Mouse (Mus musculus) stomach, embryonic 14.5 days (tissue): ENCODE data around the gene Hes7. TPM values are rescaled to one million over a fixed set of nuclear protein-coding genes. Genes with fewer than 3 reads are reported as not detected.

Experiments used
- ATAC-seq: fragments of 200-750 bp; cut with Nextera tagmentation; 2 replicates; pipeline ENCODE4 v1.8.0; 2017; ENCODE audit warnings: low read depth, moderate TSS enrichment; ENCODE audit not compliant: insufficient number of reproducible peaks, insufficient read depth, low FRiP score
- H3K27ac ChIP-seq: fragments of 300-500 bp; sonication (generic); 2 replicates; pipeline ENCODE4 v1.5.1; 2014; ENCODE audit warnings: mild to moderate bottlenecking, low read length, moderate library complexity, mixed read lengths
- H3K27me3 ChIP-seq: fragments of 300-500 bp; sonication (generic); 2 replicates; pipeline ENCODE4 v1.6.1; 2014; ENCODE audit warnings: low read length, control low read depth, mixed read lengths; ENCODE audit not compliant: control insufficient read depth, insufficient read depth
- H3K36me3 ChIP-seq: fragments of 300-500 bp; sonication (generic); 2 replicates; pipeline ENCODE4 v1.6.1; 2014; ENCODE audit warnings: mild to moderate bottlenecking, control low read depth, low read length, moderate library complexity, mixed read lengths; ENCODE audit not compliant: control insufficient read depth, insufficient read depth
- H3K4me1 ChIP-seq: fragments of 300-500 bp; sonication (generic); 2 replicates; pipeline ENCODE4 v1.6.1; 2014; ENCODE audit warnings: low read length, control low read depth, mixed read lengths; ENCODE audit not compliant: control insufficient read depth, insufficient read depth
- H3K4me2 ChIP-seq: fragments of 300-500 bp; sonication (generic); replicated peaks from 2 replicates; pipeline ENCODE4 v1.6.1; 2014; ENCODE audit warnings: low read depth, low read length, control low read depth
- H3K4me3 ChIP-seq: fragments of 300-500 bp; sonication (generic); 2 replicates; pipeline ENCODE4 v1.5.1; 2014; ENCODE audit warnings: low read depth, low read length, control low read depth
- H3K9ac ChIP-seq: fragments of 300-500 bp; sonication (generic); replicated peaks from 2 replicates; pipeline ENCODE4 v1.6.1; 2014; ENCODE audit warnings: low read depth, mild to moderate bottlenecking, control low read depth, low read length, moderate library complexity, mixed read lengths
- H3K9me3 ChIP-seq: fragments of 300-500 bp; sonication (generic); 2 replicates; pipeline ENCODE4 v1.6.1; 2016; ENCODE audit warnings: low read depth, low read length, control low read depth; ENCODE audit not compliant: control insufficient read depth
- WGBS: fragments of 180-500 bp; shearing (Covaris S2); extraction: QIAGEN DNeasy Blood & Tissue Kit; methylation state at CpG from one replicate; pipeline ENCODE4 v1.1.7; 2014; 5-methylcytosine and 5-hydroxymethylcytosine counted together
- polyA plus RNA-seq: library from polyadenylated mRNA; unstranded; fragments of >200 nt; fragmentation: Nextera tagmentation; extraction: Ambion mirVana; gene quantifications from 2 replicates; pipeline ENCODE4 v1.2.1, GENCODE M21; 2014

Hes7 gene
- polyA plus RNA-seq, 1 experiment from 2014 or later = 0.54 TPM

GRCm38 (mm10) chr11:69133923-69134621 is 13.9 kb downstream of the Hes7 start:
- Histone ChIP-seq H3K27me3 (no peaks in the 10 kb centered on the region), H3K9ac (peak overlapping the region; percentile 7; the same call in 1 of the 2 replicates)
- 1% methylated on average over 34 of the region's 34 CpGs for WGBS

GRCm38 (mm10) chr11:69134622-69134968 is 14.4 kb downstream of the Hes7 start:
- Histone ChIP-seq H3K4me1 (no peaks in the 10 kb centered on the region), H3K4me3 (peak overlapping the region; percentile 38), H3K27ac (no peak overlapping the region), H3K9ac (0 out of 2 replicates have a peak overlapping the region, but pooled peaks have one; percentile 7), H3K9me3 (no peaks in the 10 kb centered on the region), H3K36me3 (no peaks in the 10 kb centered on the region), H3K4me2 (peak overlapping the region; percentile 56), H3K27me3 (no peaks in the 10 kb centered on the region)
- WGBS = 25% methylated on average over 8 of the region's 8 CpGs
- no peak; the same call in 1 of the 2 replicates for ATAC-seq

More at GRCm38 (mm10) chr11:69133923-69134621, 13.9 kb downstream of the Hes7 start:
- Histone ChIP-seq H3K4me2 (peak overlapping the region; percentile 56), H3K9me3 (no peaks in the 10 kb centered on the region), H3K27ac (no peak overlapping the region), H3K36me3 (no peaks in the 10 kb centered on the region), H3K4me1 (no peaks in the 10 kb centered on the region), H3K4me3 (peak overlapping the region; percentile 38)
- peak; percentile 82; the same call in 1 of the 2 replicates for ATAC-seq

GRCm38 (mm10) chr11:69135361-69135760 is 15.2 kb downstream of the Hes7 start:
- no peak overlapping the region for H3K4me2 ChIP-seq
- H3K4me3 ChIP-seq = no peak overlapping the region
- no peaks in the 10 kb centered on the region for H3K27me3 ChIP-seq
- H3K4me1 ChIP-seq = no peaks in the 10 kb centered on the region
- 91% methylated on average over 6 of the region's 6 CpGs for WGBS
- ATAC-seq = no peak
- H3K9me3 ChIP-seq = no peaks in the 10 kb centered on the region
- H3K27ac ChIP-seq = no peak overlapping the region
- H3K36me3 ChIP-seq = no peaks in the 10 kb centered on the region
- no peak overlapping the region for H3K9ac ChIP-seq

- Histone ChIP-seq H3K4me3 (no peak overlapping the region), H3K4me1 (no peaks in the 10 kb centered on the region), H3K9me3 (no peaks in the 10 kb centered on the region), H3K27ac (no peak overlapping the region), H3K36me3 (no peaks in the 10 kb centered on the region), H3K9ac (no peak overlapping the region), H3K27me3 (no peaks in the 10 kb centered on the region), H3K4me2 (no peak overlapping the region)
- 79% methylated on average over 7 of the region's 7 CpGs for WGBS
- no peak for ATAC-seq
Observed at GRCm38 (mm10) chr11:69147546-69147945, 27.3 kb downstream of the Hes7 start.

GRCm38 (mm10) chr11:69148451-69148960 is 28.3 kb downstream of the Hes7 start:
- no peaks in the 10 kb centered on the region for H3K9me3 ChIP-seq
- no peak overlapping the region for H3K9ac ChIP-seq
- no peak for ATAC-seq
- no peaks in the 10 kb centered on the region for H3K36me3 ChIP-seq
- no peaks in the 10 kb centered on the region for H3K27me3 ChIP-seq
- H3K4me1 ChIP-seq = no peaks in the 10 kb centered on the region
- H3K27ac ChIP-seq = no peak overlapping the region
- 85% methylated on average over 5 of the region's 5 CpGs for WGBS
- H3K4me3 ChIP-seq = no peak overlapping the region
- H3K4me2 ChIP-seq = no peak overlapping the region

GRCm38 (mm10) chr11:69149728-69150127 is 29.5 kb downstream of the Hes7 start:
- 67% methylated on average over 6 of the region's 6 CpGs for WGBS
- Histone ChIP-seq H3K27me3 (no peaks in the 10 kb centered on the region), H3K36me3 (no peaks in the 10 kb centered on the region), H3K4me3 (no peak overlapping the region), H3K4me1 (no peaks in the 10 kb centered on the region), H3K27ac (no peak overlapping the region), H3K9ac (no peak overlapping the region), H3K4me2 (no peak overlapping the region), H3K9me3 (no peaks in the 10 kb centered on the region)
- no peak for ATAC-seq

GRCm38 (mm10) chr11:69150444-69150843 is 30.2 kb downstream of the Hes7 start:
- Histone ChIP-seq H3K4me3 (peak overlapping the region; percentile 17), H3K9me3 (no peaks in the 10 kb centered on the region), H3K36me3 (no peaks in the 10 kb centered on the region), H3K27ac (no peak overlapping the region), H3K4me1 (no peaks in the 10 kb centered on the region), H3K9ac (no peak overlapping the region), H3K4me2 (peak overlapping the region; percentile 40), H3K27me3 (no peaks in the 10 kb centered on the region)
- no peak for ATAC-seq
- WGBS = 2% methylated on average over 7 of the region's 7 CpGs

GRCm38 (mm10) chr11:69151004-69151403 is 30.8 kb downstream of the Hes7 start:
- Histone ChIP-seq H3K9ac (no peak overlapping the region), H3K27me3 (no peaks in the 10 kb centered on the region), H3K4me1 (no peaks in the 10 kb centered on the region), H3K4me2 (peak overlapping the region; percentile 40), H3K27ac (no peak overlapping the region), H3K4me3 (peak overlapping the region; percentile 17; the same call in 1 of the 2 replicates), H3K36me3 (no peaks in the 10 kb centered on the region), H3K9me3 (no peaks in the 10 kb centered on the region)
- ATAC-seq = no peak
- WGBS = 58% methylated on average over 6 of the region's 6 CpGs
